Mouse (Mus musculus): Measurements from ENCODE around the gene Dcaf1. TPM values are rescaled to one million over a fixed set of nuclear protein-coding genes. Genes with fewer than 3 reads are reported as not detected.

Gene Dcaf1
- polyA plus RNA-seq, 1 experiment from 2014 or later, result 5.2 TPM

DNA sequence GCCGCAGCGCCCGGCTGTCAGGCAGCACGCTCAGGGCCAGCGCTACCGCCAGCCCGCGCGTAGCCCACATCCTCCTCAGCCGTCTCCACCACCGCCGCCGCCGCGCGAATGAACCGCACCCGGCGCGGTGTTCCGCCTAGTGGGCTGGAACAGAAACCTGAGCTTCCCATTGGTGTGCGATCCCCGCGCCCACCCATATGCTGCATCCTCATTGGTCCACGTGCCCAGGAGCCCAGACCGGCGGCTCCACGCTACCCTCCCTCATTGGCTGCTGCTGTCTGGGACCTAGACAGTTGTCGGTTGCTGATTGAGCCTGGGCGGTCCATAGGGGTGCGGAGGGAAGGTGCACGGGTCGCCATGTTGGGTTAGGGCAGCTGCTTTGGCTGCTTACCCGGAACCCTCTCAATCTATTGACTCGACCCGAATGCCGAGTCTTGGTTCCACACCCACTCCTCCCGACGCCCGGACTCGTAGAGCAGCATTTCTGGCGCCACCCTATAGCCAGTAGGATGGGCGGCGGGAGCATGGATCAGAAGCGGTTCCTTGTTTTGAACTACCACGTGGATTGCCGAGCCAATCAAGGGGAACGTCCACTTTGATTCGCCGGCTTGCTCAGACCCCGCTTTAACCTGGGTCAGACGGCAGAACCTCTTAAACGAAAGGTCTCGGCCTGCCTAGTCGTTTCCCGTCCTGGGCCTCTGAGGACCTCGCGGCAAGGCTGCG, 70.3 kb downstream of the Dcaf1 start, which contains the start of gene Manf:
Gene Manf (minus strand): TSS at position 151 of the 723 bp plus-strand sequence.
- Histone ChIP-seq H3K27ac (ENCODE audit: low read depth, low read length) (peak within 1 kb of the TSS; percentile 87), H3K36me3 (ENCODE audit: control insufficient read depth, insufficient read depth) (peaks cover 26% of the 10 kb centered on the region), H3K4me1 (replicated peaks; ENCODE audit: control insufficient read depth, insufficient read depth, low read length) (0 out of 2 replicates have a peak, but pooled peaks cover 7% of the 10 kb centered on the region), H3K4me2 (replicated peaks; ENCODE audit: low read depth) (peak within 1 kb of the TSS; percentile 86), H3K9me3 (ENCODE audit: control insufficient read depth) (no peaks in the 10 kb centered on the region), H3K27me3 (replicated peaks; ENCODE audit: control insufficient read depth, insufficient read depth, low read length) (no peaks in the 10 kb centered on the region), H3K9ac (ENCODE audit: low read depth, low read length) (peak within 1 kb of the TSS; percentile 74), H3K4me3 (ENCODE audit: low read depth, low read length) (peak within 1 kb of the TSS; percentile 79)
- peak; percentile 96 for ATAC-seq
- WGBS, result under 1% methylated on average over 59 of the region's 59 CpGs
- peak; percentile 50 for TF ChIP-seq CTCF (IDR thresholded peaks at IDR 0.05; ENCODE audit: low read depth)

DNA sequence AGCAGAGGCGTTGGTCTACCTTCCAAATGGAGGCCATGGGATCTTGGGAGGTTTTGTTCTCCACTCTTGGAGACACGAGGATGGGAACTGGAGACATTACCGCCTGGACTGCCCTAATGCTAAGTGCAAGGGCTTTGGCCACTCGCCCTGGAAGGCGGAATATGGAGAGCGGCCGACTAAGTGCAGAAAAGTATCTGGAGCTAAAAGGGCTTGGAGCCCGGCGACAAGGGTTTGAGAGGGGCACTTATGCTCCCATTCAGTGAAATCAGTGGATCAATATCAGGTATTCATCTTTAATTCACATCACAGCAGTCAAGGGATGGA, 70.8 kb downstream of the Dcaf1 start:
- Histone ChIP-seq H3K9ac (ENCODE audit: low read depth, low read length) (peak overlapping the region; percentile 54), H3K9me3 (ENCODE audit: control insufficient read depth) (no peaks in the 10 kb centered on the region), H3K4me1 (replicated peaks; ENCODE audit: control insufficient read depth, insufficient read depth, low read length) (0 out of 2 replicates have a peak, but pooled peaks cover 5% of the 10 kb centered on the region), H3K36me3 (ENCODE audit: control insufficient read depth, insufficient read depth) (peaks cover 26% of the 10 kb centered on the region), H3K27ac (ENCODE audit: low read depth, low read length) (peak overlapping the region; percentile 87), H3K27me3 (replicated peaks; ENCODE audit: control insufficient read depth, insufficient read depth, low read length) (no peaks in the 10 kb centered on the region), H3K4me2 (replicated peaks; ENCODE audit: low read depth) (peak overlapping the region; percentile 86), H3K4me3 (ENCODE audit: low read depth, low read length) (peak overlapping the region; percentile 79)
- no peak for ATAC-seq
- TF ChIP-seq CTCF (IDR thresholded peaks at IDR 0.05; ENCODE audit: low read depth), result no peak
- WGBS, result 0% methylated on average over 9 of the region's 9 CpGs

DNA sequence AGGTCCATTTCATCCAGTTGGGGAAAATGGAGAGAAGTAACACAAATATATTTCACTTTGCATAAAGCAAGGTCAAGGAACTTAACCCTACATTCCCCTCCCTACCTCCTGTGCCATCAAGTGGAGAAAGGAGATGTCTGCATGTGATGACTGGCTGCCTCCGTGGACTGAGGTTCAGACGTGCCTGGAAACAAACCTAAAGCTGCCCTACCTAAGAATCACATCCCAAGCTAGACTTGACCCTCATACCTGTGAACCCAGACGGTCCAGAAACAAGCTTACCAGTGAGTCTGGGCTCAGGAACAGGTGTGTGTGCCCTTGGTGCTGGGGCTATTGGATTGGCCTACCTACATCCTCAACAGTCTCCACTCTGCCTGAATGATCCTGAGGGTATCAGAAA, 71.7 kb downstream of the Dcaf1 start:
- no peaks in the 10 kb centered on the region for H3K27me3 ChIP-seq (replicated peaks; ENCODE audit: control insufficient read depth, insufficient read depth, low read length)

DNA sequence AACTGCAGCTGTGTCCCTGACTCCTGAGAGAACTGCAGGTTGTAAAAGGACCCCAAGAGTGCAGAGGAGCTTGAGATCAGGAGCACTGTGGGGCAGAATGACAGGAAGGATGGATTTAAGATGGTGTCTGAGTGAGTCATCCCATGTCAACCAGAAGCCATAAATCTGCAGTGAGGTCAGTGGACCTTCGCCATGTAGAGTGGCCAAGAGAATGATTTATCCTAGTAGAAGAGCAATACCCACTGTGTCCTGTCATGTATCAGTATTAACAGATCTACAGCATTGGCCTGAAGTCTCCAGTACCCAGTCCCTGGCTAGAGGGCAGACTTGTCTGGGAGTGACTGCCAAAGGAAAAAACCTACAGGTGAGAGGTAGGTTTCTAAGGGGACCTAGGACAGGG, 77.2 kb downstream of the Dcaf1 start:
- no peaks in the 10 kb centered on the region for H3K36me3 ChIP-seq (ENCODE audit: control insufficient read depth, insufficient read depth)
- WGBS, result 64% methylated on average over 1 of the region's 1 CpGs

More for the DNA sequence above, 71.7 kb downstream of the Dcaf1 start:
- no peak for TF ChIP-seq CTCF (IDR thresholded peaks at IDR 0.05; ENCODE audit: low read depth)
- Histone ChIP-seq H3K9ac (ENCODE audit: low read depth, low read length) (no peak overlapping the region), H3K4me1 (replicated peaks; ENCODE audit: control insufficient read depth, insufficient read depth, low read length) (0 out of 2 replicates have a peak, but pooled peaks cover 5% of the 10 kb centered on the region), H3K9me3 (ENCODE audit: control insufficient read depth) (no peaks in the 10 kb centered on the region), H3K4me3 (ENCODE audit: low read depth, low read length) (no peak overlapping the region), H3K36me3 (ENCODE audit: control insufficient read depth, insufficient read depth) (peaks cover 21% of the 10 kb centered on the region), H3K27ac (ENCODE audit: low read depth, low read length) (no peak overlapping the region), H3K4me2 (replicated peaks; ENCODE audit: low read depth) (no peak overlapping the region)
- no peak for ATAC-seq
- WGBS, result 68% methylated on average over 3 of the region's 3 CpGs

DNA sequence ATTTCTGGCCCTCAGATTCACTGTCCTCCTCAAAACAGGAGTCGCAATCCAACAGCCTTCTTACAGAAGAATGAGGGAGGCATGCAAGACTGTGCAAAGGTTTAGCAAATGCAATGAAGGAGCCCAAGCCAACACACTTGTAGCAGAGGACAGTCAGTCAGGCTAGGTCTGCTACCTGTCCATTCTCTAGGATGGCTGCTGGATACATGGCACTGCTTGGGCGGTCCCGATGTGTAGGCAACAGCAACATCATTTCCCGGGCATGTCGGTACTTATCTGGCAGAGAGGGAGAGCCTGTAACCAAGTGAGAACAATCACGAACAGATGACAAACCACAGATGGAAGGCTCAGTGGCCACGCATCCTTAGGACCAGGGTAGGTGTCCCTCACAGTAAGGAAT, 79.9 kb downstream of the Dcaf1 start:
- no peak for ATAC-seq
- Histone ChIP-seq H3K9me3 (ENCODE audit: control insufficient read depth) (no peaks in the 10 kb centered on the region), H3K27me3 (replicated peaks; ENCODE audit: control insufficient read depth, insufficient read depth, low read length) (no peaks in the 10 kb centered on the region), H3K4me1 (replicated peaks; ENCODE audit: control insufficient read depth, insufficient read depth, low read length) (no peaks in the 10 kb centered on the region), H3K4me3 (ENCODE audit: low read depth, low read length) (no peak overlapping the region), H3K27ac (ENCODE audit: low read depth, low read length) (no peak overlapping the region), H3K9ac (ENCODE audit: low read depth, low read length) (no peak overlapping the region), H3K4me2 (replicated peaks; ENCODE audit: low read depth) (no peak overlapping the region), H3K36me3 (ENCODE audit: control insufficient read depth, insufficient read depth) (no peaks in the 10 kb centered on the region)
- TF ChIP-seq CTCF (IDR thresholded peaks at IDR 0.05; ENCODE audit: low read depth), result no peak
- WGBS, result 89% methylated on average over 7 of the region's 7 CpGs

More for the DNA sequence above, 77.2 kb downstream of the Dcaf1 start:
- Histone ChIP-seq H3K9me3 (ENCODE audit: control insufficient read depth) (no peaks in the 10 kb centered on the region), H3K27me3 (replicated peaks; ENCODE audit: control insufficient read depth, insufficient read depth, low read length) (no peaks in the 10 kb centered on the region), H3K27ac (ENCODE audit: low read depth, low read length) (no peak overlapping the region), H3K4me3 (ENCODE audit: low read depth, low read length) (no peak overlapping the region), H3K4me1 (replicated peaks; ENCODE audit: control insufficient read depth, insufficient read depth, low read length) (no peaks in the 10 kb centered on the region), H3K9ac (ENCODE audit: low read depth, low read length) (no peak overlapping the region), H3K4me2 (replicated peaks; ENCODE audit: low read depth) (no peak overlapping the region)
- TF ChIP-seq CTCF (IDR thresholded peaks at IDR 0.05; ENCODE audit: low read depth), result no peak
- ATAC-seq, result no peak

DNA sequence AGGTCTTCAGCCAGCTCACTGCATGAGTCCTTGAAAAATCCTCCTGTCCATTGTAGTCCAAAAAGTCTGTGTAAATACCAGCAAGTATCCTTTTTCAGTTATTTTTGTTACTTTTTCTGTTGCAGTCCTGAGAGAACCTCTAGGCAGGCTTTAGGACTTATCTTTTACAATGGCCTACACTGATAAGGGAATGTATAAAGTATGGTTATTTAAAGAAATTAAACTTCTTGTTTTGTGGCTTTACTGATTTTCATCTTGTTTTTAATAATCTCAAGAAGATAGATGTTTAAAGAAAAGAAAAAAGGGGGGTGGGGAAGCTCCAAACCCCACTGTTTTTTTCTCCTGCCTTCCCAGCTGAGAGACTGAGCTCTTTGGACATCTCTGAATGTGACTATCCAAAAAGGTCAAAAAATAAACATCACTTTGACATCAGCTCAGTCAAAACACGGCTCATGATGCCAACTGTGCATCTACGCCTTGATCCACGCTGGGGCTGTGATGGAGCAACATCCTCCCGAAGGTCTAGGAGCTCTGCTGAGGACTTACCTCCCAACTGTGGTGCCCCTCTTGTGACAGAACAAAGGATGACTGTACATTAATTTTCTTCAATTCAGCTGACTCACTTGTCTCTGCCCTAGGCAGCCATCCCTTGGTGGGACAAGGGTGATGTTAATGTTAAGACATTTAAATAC, 81.6 kb downstream of the Dcaf1 start:
- 74% methylated on average over 4 of the region's 4 CpGs for WGBS
- Histone ChIP-seq H3K27ac (ENCODE audit: low read depth, low read length) (no peak overlapping the region), H3K9me3 (ENCODE audit: control insufficient read depth) (no peaks in the 10 kb centered on the region), H3K4me3 (ENCODE audit: low read depth, low read length) (no peak overlapping the region), H3K9ac (ENCODE audit: low read depth, low read length) (no peak overlapping the region), H3K36me3 (ENCODE audit: control insufficient read depth, insufficient read depth) (no peaks in the 10 kb centered on the region), H3K4me2 (replicated peaks; ENCODE audit: low read depth) (no peak overlapping the region), H3K27me3 (replicated peaks; ENCODE audit: control insufficient read depth, insufficient read depth, low read length) (no peaks in the 10 kb centered on the region), H3K4me1 (replicated peaks; ENCODE audit: control insufficient read depth, insufficient read depth, low read length) (no peaks in the 10 kb centered on the region)
- TF ChIP-seq CTCF (IDR thresholded peaks at IDR 0.05; ENCODE audit: low read depth), result no peak
- no peak for ATAC-seq

Measured in intestine, postnatal 0 days (tissue).